Mouse (Mus musculus) ES-Bruce4 (cell line): ENCODE measurements around the gene Gse1. TPM values are rescaled to one million over a fixed set of nuclear protein-coding genes. Genes with fewer than 3 reads are reported as not detected.

Experiments used
- H3K27ac ChIP-seq: 2 replicates; pipeline ENCODE4 v1.5.1; 2012; ENCODE audit warnings: low read length, inconsistent platforms; ENCODE audit not compliant: insufficient read depth
- H3K27me3 ChIP-seq: 2 replicates; pipeline ENCODE4 v1.6.1; 2012; ENCODE audit warnings: mild to moderate bottlenecking, low read length, inconsistent platforms; ENCODE audit not compliant: control insufficient read depth, poor library complexity, insufficient read depth, severe bottlenecking
- H3K36me3 ChIP-seq: 2 replicates; pipeline ENCODE4 v1.6.1; 2012; ENCODE audit warnings: inconsistent platforms, mild to moderate bottlenecking, low read length, moderate library complexity; ENCODE audit not compliant: control insufficient read depth, poor library complexity, insufficient read depth, severe bottlenecking
- H3K4me1 ChIP-seq: one replicate; pipeline ENCODE4 v1.8.1; 2011; ENCODE audit warnings: low read length; ENCODE audit not compliant: control insufficient read depth, insufficient read depth
- H3K4me3 ChIP-seq: 2 replicates; pipeline ENCODE4 v1.5.1; 2011; ENCODE audit warnings: low read depth, mild to moderate bottlenecking, low read length
- H3K9ac ChIP-seq: 2 replicates; pipeline ENCODE4 v1.6.1; 2012; ENCODE audit warnings: low read depth, mild to moderate bottlenecking, inconsistent platforms; ENCODE audit not compliant: poor library complexity, severe bottlenecking
- H3K9me3 ChIP-seq: replicated peaks from 2 replicates; pipeline ENCODE4 v1.6.1; 2012; ENCODE audit warnings: mild to moderate bottlenecking, low read length, inconsistent platforms; ENCODE audit not compliant: control insufficient read depth, poor library complexity, insufficient read depth, severe bottlenecking
- CTCF ChIP-seq: IDR thresholded peaks from one replicate; pipeline ENCODE4 v1.8.1; 2011; ENCODE audit warnings: low read depth, low read length
- EP300 ChIP-seq: IDR thresholded peaks from 2 replicates; pipeline ENCODE4 v1.6.1; 2011; ENCODE audit warnings: low read depth, low read length; ENCODE audit not compliant: insufficient read depth
- POLR2A ChIP-seq: IDR thresholded peaks from one replicate; pipeline ENCODE4 v1.8.1; 2011; ENCODE audit warnings: low read length; ENCODE audit not compliant: insufficient read depth
- polyA plus RNA-seq: library from polyadenylated mRNA; stranded (reverse); fragments of >200 nt; gene quantifications from 2 replicates; pipeline ENCODE4 v1.2.4, GENCODE M21; 2011; ENCODE audit warnings: low read depth; ENCODE audit not compliant: missing spikeins, insufficient read depth, insufficient read length

The Gse1 gene
- polyA plus RNA-seq, 1 experiment: 31.8 TPM

GRCm38 (mm10) chr8:120520707-120521590 is 292.7 kb downstream of the Gse1 start:
- Histone ChIP-seq H3K27ac (peak overlapping the region; percentile 11; the same call in 1 of the 2 replicates), H3K9me3 (no peaks in the 10 kb centered on the region), H3K9ac (peak overlapping the region; percentile 55), H3K36me3 (no peaks in the 10 kb centered on the region), H3K27me3 (no peaks in the 10 kb centered on the region), H3K4me3 (peak overlapping the region; percentile 13; the same call in 1 of the 2 replicates), H3K4me1 (peaks cover 27% of the 10 kb centered on the region)
- TF ChIP-seq CTCF (peak; percentile 48), EP300 (0 out of 2 replicates have a peak, but pooled peaks have one; percentile 28), POLR2A (no peak)

- no peaks in the 10 kb centered on the region for H3K36me3 ChIP-seq
- peaks cover 32% of the 10 kb centered on the region for H3K4me1 ChIP-seq
- H3K4me3 ChIP-seq: peak overlapping the region; percentile 13; the same call in 1 of the 2 replicates
- H3K27ac ChIP-seq: peak overlapping the region; percentile 11; the same call in 1 of the 2 replicates
- no peak for TF ChIP-seq POLR2A
- no peak for TF ChIP-seq CTCF
- no peak for TF ChIP-seq EP300
- no peaks in the 10 kb centered on the region for H3K27me3 ChIP-seq
- peak overlapping the region; percentile 55 for H3K9ac ChIP-seq
- no peaks in the 10 kb centered on the region for H3K9me3 ChIP-seq
Measured at GRCm38 (mm10) chr8:120521591-120521965, 293.3 kb downstream of the Gse1 start.

GRCm38 (mm10) chr8:120523641-120524040 is 295.4 kb downstream of the Gse1 start:
- H3K27me3 ChIP-seq: no peaks in the 10 kb centered on the region
- peaks cover 30% of the 10 kb centered on the region for H3K4me1 ChIP-seq
- no peak for TF ChIP-seq CTCF
- no peak for TF ChIP-seq EP300

GRCm38 (mm10) chr8:120525135-120525534 is 296.9 kb downstream of the Gse1 start:
- Histone ChIP-seq H3K9ac (no peak overlapping the region), H3K9me3 (no peaks in the 10 kb centered on the region), H3K4me3 (no peak overlapping the region), H3K4me1 (peaks cover 25% of the 10 kb centered on the region), H3K27me3 (no peaks in the 10 kb centered on the region), H3K27ac (no peak overlapping the region), H3K36me3 (no peaks in the 10 kb centered on the region)
- TF ChIP-seq CTCF: no peak
- no peak for TF ChIP-seq POLR2A
- peak; percentile 72; the same call in 1 of the 2 replicates for TF ChIP-seq EP300

More at GRCm38 (mm10) chr8:120523641-120524040, 295.4 kb downstream of the Gse1 start:
- no peaks in the 10 kb centered on the region for H3K9me3 ChIP-seq
- H3K36me3 ChIP-seq: no peaks in the 10 kb centered on the region
- no peak overlapping the region for H3K4me3 ChIP-seq
- no peak overlapping the region for H3K27ac ChIP-seq
- no peak overlapping the region for H3K9ac ChIP-seq

GRCm38 (mm10) chr8:120525832-120526231 is 297.6 kb downstream of the Gse1 start:
- H3K9ac ChIP-seq: no peak overlapping the region

GRCm38 (mm10) chr8:120526577-120526976 is 298.3 kb downstream of the Gse1 start:
- no peak for TF ChIP-seq POLR2A
- no peak for TF ChIP-seq CTCF
- no peak for TF ChIP-seq EP300
- Histone ChIP-seq H3K27ac (no peak overlapping the region), H3K4me3 (no peak overlapping the region), H3K27me3 (no peaks in the 10 kb centered on the region), H3K36me3 (no peaks in the 10 kb centered on the region), H3K9ac (no peak overlapping the region), H3K9me3 (no peaks in the 10 kb centered on the region), H3K4me1 (peaks cover 26% of the 10 kb centered on the region)

More at GRCm38 (mm10) chr8:120525832-120526231, 297.6 kb downstream of the Gse1 start:
- Histone ChIP-seq H3K36me3 (no peaks in the 10 kb centered on the region), H3K4me3 (no peak overlapping the region), H3K4me1 (peaks cover 19% of the 10 kb centered on the region), H3K9me3 (no peaks in the 10 kb centered on the region), H3K27ac (no peak overlapping the region), H3K27me3 (no peaks in the 10 kb centered on the region)
- no peak for TF ChIP-seq CTCF
- no peak for TF ChIP-seq POLR2A
- TF ChIP-seq EP300: no peak
